Mouse (Mus musculus): ENCODE data around the gene Rer1. TPM values are rescaled to one million over a fixed set of nuclear protein-coding genes. Genes with fewer than 3 reads are reported as not detected.
A peak's percentile ranks its signal among the peaks of the same experiment; 100 is the strongest.
"Not testable (repeated sequence)": the region's sequence is repeated elsewhere in the genome, so short reads cannot be mapped to it uniquely, and the experiment has no call there.

Rer1 gene
- polyA plus RNA-seq, 1 experiment = 55.8 TPM

DNA sequence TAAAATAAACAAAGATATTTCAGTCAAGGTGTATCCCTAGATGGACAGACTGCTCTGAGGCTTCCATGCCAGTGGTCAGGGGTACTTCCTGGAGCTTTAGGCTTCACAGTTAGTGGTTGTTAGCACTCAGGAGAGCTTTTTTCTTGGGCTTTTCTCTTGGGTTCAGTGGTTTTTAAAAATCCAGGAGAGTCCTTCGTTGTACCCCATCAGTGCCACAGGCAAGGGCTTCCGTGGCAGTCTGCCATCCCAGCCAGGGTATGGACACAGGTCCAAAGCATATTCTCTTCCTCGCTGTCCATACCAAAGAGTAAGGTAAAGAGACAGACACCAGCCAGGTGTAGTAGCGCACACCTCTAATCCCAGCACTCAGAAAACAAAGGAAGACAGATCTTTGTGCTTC is 4.0 kb upstream of the Rer1 start:
- TF ChIP-seq POLR2A (IDR thresholded peaks at IDR 0.05; ENCODE audit: borderline replicate concordance, control insufficient read depth, low read depth, low read length) (no peak), CTCF (IDR thresholded peaks at IDR 0.05; ENCODE audit: control insufficient read depth, insufficient read depth, low read length) (no peak)
- Histone ChIP-seq H3K4me1 (ENCODE audit: control insufficient read depth, insufficient read depth, low read length) (peaks cover 6% of the 10 kb centered on the region), H3K27ac (ENCODE audit: control insufficient read depth, insufficient read depth, low read depth, low read length, poor library complexity) (no peak overlapping the region), H3K4me3 (replicated peaks; ENCODE audit: control insufficient read depth, low read depth, low read length) (no peak overlapping the region)
- 89% methylated on average over 4 of the region's 4 CpGs for WGBS

DNA sequence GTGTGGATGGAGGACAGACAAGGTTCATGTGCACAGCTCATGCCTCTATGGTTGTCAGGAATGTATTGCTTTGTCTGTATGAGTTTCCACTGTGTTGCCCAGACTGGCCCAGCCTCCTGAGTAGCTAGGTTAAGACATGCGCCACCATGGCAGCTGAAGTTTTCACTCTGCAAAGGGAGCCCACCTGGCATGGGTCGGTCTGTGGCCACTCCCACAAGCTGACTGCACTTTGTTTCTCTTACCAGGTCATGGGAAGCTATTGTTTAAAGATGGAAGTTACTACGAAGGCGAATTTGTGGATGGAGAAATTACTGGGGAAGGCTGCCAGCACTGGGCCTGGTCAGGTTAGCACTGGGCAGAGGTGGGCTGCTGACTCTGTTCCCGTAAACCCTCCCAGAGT is 3.1 kb upstream of the Rer1 start:
- Histone ChIP-seq H3K27ac (ENCODE audit: control insufficient read depth, insufficient read depth, low read depth, low read length, poor library complexity) (no peak overlapping the region), H3K4me1 (ENCODE audit: control insufficient read depth, insufficient read depth, low read length) (peaks cover 9% of the 10 kb centered on the region), H3K4me3 (replicated peaks; ENCODE audit: control insufficient read depth, low read depth, low read length) (no peak overlapping the region)
- TF ChIP-seq POLR2A (IDR thresholded peaks at IDR 0.05; ENCODE audit: borderline replicate concordance, control insufficient read depth, low read depth, low read length) (no peak), CTCF (IDR thresholded peaks at IDR 0.05; ENCODE audit: control insufficient read depth, insufficient read depth, low read length) (no peak)
- WGBS = 86% methylated on average over 5 of the region's 5 CpGs

- Histone ChIP-seq H3K4me1 (ENCODE audit: control insufficient read depth, insufficient read depth, low read length) (peaks cover 9% of the 10 kb centered on the region), H3K4me3 (replicated peaks; ENCODE audit: control insufficient read depth, low read depth, low read length) (peak overlapping the region; percentile 100), H3K27ac (ENCODE audit: control insufficient read depth, insufficient read depth, low read depth, low read length, poor library complexity) (peak overlapping the region; percentile 96)
- 5% methylated on average over 35 of the region's 35 CpGs for WGBS
- TF ChIP-seq POLR2A (IDR thresholded peaks at IDR 0.05; ENCODE audit: borderline replicate concordance, control insufficient read depth, low read depth, low read length) = no peak
- TF ChIP-seq CTCF (IDR thresholded peaks at IDR 0.05; ENCODE audit: control insufficient read depth, insufficient read depth, low read length) = no peak
These were observed 725 bp downstream of the Rer1 start for GRCm38 (mm10) chr4:155085206-155086107.

DNA sequence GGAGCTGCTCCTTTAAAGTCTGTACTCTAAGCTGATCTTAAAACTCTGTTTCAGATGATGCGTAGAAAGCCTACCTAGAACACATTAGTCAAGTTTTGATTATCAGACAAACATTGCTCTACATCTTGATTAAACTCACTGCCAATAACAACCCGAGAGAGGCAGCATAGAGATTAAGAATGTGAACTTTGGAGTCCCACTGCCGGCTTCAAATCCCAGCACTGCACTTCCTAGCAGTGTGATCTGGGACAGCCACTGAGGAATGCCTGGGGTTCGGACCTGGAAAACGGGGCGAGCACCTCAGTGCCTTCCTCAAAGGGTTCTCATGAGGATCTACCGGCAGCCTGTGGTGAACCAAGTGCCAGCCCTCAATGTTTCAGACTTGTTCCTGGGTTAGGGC is 1.8 kb downstream of the Rer1 start:
- TF ChIP-seq CTCF (IDR thresholded peaks at IDR 0.05; ENCODE audit: control insufficient read depth, insufficient read depth, low read length) (no peak), POLR2A (IDR thresholded peaks at IDR 0.05; ENCODE audit: borderline replicate concordance, control insufficient read depth, low read depth, low read length) (no peak)
- H3K4me1 ChIP-seq (ENCODE audit: control insufficient read depth, insufficient read depth, low read length) = peaks cover 9% of the 10 kb centered on the region
- no peak overlapping the region for H3K4me3 ChIP-seq (replicated peaks; ENCODE audit: control insufficient read depth, low read depth, low read length)
- no peak overlapping the region for H3K27ac ChIP-seq (ENCODE audit: control insufficient read depth, insufficient read depth, low read depth, low read length, poor library complexity)
- WGBS = 86% methylated on average over 7 of the region's 7 CpGs

DNA sequence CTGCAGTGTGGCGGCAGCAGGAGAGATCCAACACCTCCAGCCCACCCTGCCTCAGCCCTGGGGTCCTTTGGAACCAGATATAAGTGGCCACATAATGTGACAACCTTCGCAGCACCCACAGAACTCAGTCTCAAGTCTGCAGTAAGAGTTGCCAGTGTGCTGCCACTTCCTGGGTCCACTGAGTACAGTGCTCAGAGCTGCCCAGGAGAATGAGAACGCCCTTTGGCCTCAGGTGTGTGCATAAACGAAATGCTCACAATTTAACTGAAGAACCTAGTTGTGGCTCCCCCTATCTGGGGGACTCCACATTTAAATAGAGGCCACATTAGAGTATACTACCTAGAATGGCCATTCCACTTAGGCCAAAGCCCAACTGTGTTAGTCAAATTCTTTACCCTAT is 2.6 kb downstream of the Rer1 start:
- WGBS = 81% methylated on average over 4 of the region's 4 CpGs
- no peak overlapping the region for H3K4me3 ChIP-seq (replicated peaks; ENCODE audit: control insufficient read depth, low read depth, low read length)
- H3K4me1 ChIP-seq (ENCODE audit: control insufficient read depth, insufficient read depth, low read length) = peaks cover 9% of the 10 kb centered on the region
- no peak overlapping the region for H3K27ac ChIP-seq (ENCODE audit: control insufficient read depth, insufficient read depth, low read depth, low read length, poor library complexity)
- TF ChIP-seq POLR2A (IDR thresholded peaks at IDR 0.05; ENCODE audit: borderline replicate concordance, control insufficient read depth, low read depth, low read length) = no peak
- TF ChIP-seq CTCF (IDR thresholded peaks at IDR 0.05; ENCODE audit: control insufficient read depth, insufficient read depth, low read length) = no peak

DNA sequence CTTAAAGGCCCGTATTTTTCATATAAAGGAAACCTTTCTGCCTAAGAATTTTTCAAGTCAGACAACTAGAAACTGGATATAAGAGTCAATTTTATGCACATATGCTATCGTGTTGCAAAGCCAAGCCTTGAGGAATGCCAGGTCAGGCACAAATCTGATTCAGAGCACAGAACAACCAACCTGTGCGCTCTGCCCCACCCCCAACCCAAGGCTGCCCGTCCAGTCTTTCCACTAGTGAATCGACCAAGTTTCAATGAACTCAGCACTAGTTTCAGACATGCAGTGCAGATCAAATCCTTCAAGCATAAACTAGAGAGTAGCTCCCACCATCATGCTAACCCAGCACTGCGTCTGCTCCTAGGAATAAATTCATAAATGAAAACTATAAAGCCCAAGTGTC is 6.5 kb downstream of the Rer1 start:
- TF ChIP-seq CTCF (IDR thresholded peaks at IDR 0.05; ENCODE audit: control insufficient read depth, insufficient read depth, low read length) (no peak), POLR2A (IDR thresholded peaks at IDR 0.05; ENCODE audit: borderline replicate concordance, control insufficient read depth, low read depth, low read length) (no peak)

GRCm38 (mm10) chr4:155078808-155079207 is 7.4 kb downstream of the Rer1 start:
- not testable (repeated sequence) for H3K4me3 ChIP-seq (replicated peaks; ENCODE audit: control insufficient read depth, low read depth, low read length); H3K4me1 ChIP-seq (ENCODE audit: control insufficient read depth, insufficient read depth, low read length); H3K27ac ChIP-seq (ENCODE audit: control insufficient read depth, insufficient read depth, low read depth, low read length, poor library complexity)
- WGBS = 91% methylated on average over 10 of the region's 10 CpGs

More for the DNA sequence above, 6.5 kb downstream of the Rer1 start:
- Histone ChIP-seq H3K4me3 (replicated peaks; ENCODE audit: control insufficient read depth, low read depth, low read length) (no peak overlapping the region), H3K4me1 (ENCODE audit: control insufficient read depth, insufficient read depth, low read length) (0 out of 2 replicates have a peak, but pooled peaks cover under 1% of the 10 kb centered on the region), H3K27ac (ENCODE audit: control insufficient read depth, insufficient read depth, low read depth, low read length, poor library complexity) (no peak overlapping the region)
- WGBS = 91% methylated on average over 6 of the region's 6 CpGs

- TF ChIP-seq POLR2A (IDR thresholded peaks at IDR 0.05; ENCODE audit: borderline replicate concordance, control insufficient read depth, low read depth, low read length) = no peak
- Histone ChIP-seq H3K4me1 (ENCODE audit: control insufficient read depth, insufficient read depth, low read length) (no peaks in the 10 kb centered on the region), H3K27ac (ENCODE audit: control insufficient read depth, insufficient read depth, low read depth, low read length, poor library complexity) (no peak overlapping the region), H3K4me3 (replicated peaks; ENCODE audit: control insufficient read depth, low read depth, low read length) (no peak overlapping the region)
- WGBS = 89% methylated on average over 9 of the region's 9 CpGs
These were observed 9.5 kb downstream of the Rer1 start for GRCm38 (mm10) chr4:155076677-155077076.

DNA sequence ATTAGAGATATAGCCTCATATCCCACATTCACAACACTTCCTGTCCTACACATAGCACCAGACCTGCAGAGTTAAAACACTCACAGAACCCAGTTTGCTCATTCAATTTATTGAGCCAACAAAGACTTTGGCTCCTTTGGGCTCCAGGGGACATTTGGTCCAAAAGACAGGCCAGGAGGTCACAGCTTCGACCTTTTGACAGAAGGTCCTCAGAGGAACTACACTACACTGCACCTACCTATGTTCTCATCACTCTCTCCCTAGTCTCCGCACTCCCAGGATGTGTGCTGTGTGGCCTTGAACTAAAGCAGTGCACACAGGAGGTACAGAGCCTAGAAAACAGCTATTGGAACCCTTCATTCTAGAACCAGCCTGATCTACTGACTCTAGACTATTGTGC is 10.4 kb downstream of the Rer1 start:
- WGBS = 91% methylated on average over 2 of the region's 2 CpGs
- TF ChIP-seq CTCF (IDR thresholded peaks at IDR 0.05; ENCODE audit: control insufficient read depth, insufficient read depth, low read length) (no peak), POLR2A (IDR thresholded peaks at IDR 0.05; ENCODE audit: borderline replicate concordance, control insufficient read depth, low read depth, low read length) (no peak)
- Histone ChIP-seq H3K27ac (ENCODE audit: control insufficient read depth, insufficient read depth, low read depth, low read length, poor library complexity) (no peak overlapping the region), H3K4me3 (replicated peaks; ENCODE audit: control insufficient read depth, low read depth, low read length) (no peak overlapping the region), H3K4me1 (ENCODE audit: control insufficient read depth, insufficient read depth, low read length) (no peaks in the 10 kb centered on the region)
